Mouse (Mus musculus): Measurements from ENCODE around the gene Mpst. TPM values are rescaled to one million over a fixed set of nuclear protein-coding genes. Genes with fewer than 3 reads are reported as not detected.

Mpst gene
- polyA plus RNA-seq, 1 experiment from 2014 or later, result 2.7 TPM

DNA sequence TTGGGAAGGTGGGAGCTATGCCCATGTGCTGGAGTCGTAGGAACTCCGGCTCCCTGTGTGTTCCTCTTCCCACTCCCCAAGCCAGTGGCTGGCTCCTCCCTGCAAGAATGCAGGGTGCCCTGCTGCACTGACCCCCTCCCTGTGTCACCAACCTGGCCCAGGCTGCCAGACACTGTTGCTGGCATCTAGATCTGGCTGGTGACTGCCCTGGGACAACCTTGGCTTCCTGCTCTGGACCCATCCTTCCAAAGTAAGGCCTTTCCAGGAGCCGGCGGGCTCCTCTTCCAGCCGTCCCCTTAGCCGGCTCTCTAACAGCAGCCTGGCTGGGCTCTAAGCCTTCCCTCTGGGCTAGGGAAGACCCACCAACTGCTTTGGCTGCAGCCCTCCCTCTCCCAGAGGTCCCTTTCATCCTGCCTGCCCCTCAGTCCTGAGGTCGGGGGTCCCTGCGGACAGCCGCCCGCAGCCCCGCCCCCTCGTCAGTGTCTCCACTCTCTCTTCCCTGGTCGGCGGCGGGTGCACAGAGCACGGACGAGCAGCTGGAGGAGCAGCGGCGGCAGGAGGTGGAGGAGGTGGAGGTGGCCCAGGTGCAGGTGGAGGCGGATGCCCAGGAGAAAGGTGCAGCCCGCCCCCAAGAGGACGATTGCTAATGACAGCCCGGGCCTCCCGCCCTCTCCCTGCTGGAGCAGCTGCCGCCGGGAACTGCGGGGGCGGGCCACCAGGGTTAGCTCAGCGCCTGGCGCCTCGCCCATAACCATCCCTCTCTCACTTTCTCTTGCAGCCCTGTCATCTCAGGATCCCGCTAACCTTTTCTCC is 30.4 kb downstream of the Mpst start:
- 6% methylated on average over 28 of the region's 32 CpGs for WGBS
- ATAC-seq (replicated peaks; ENCODE audit: low FRiP score), result peak; percentile 51
- peak overlapping the region; percentile 51 for H3K4me2 ChIP-seq (ENCODE audit: low read depth, low read length, severe bottlenecking)
- H3K9ac ChIP-seq (ENCODE audit: low read length), result peak overlapping the region; percentile 51
- H3K4me1 ChIP-seq (replicated peaks; ENCODE audit: control insufficient read depth, insufficient read depth, low read length), result peaks cover 16% of the 10 kb centered on the region
- H3K36me3 ChIP-seq (ENCODE audit: control insufficient read depth, insufficient read depth, low read length), result peaks cover 3% of the 10 kb centered on the region; the same call in 1 of the 2 replicates
- H3K27ac ChIP-seq (ENCODE audit: low read depth, low read length), result 0 out of 2 replicates have a peak overlapping the region, but pooled peaks have one; percentile 3
- peak; percentile 81 for DNase-seq (ENCODE audit: low spot score)
- H3K9me3 ChIP-seq (ENCODE audit: control insufficient read depth, low read length), result no peaks in the 10 kb centered on the region
- no peaks in the 10 kb centered on the region; the same call in 1 of the 2 replicates for H3K27me3 ChIP-seq (ENCODE audit: control insufficient read depth, insufficient read depth, low read length)
- H3K4me3 ChIP-seq (ENCODE audit: low read depth, low read length), result peak overlapping the region; percentile 21

DNA sequence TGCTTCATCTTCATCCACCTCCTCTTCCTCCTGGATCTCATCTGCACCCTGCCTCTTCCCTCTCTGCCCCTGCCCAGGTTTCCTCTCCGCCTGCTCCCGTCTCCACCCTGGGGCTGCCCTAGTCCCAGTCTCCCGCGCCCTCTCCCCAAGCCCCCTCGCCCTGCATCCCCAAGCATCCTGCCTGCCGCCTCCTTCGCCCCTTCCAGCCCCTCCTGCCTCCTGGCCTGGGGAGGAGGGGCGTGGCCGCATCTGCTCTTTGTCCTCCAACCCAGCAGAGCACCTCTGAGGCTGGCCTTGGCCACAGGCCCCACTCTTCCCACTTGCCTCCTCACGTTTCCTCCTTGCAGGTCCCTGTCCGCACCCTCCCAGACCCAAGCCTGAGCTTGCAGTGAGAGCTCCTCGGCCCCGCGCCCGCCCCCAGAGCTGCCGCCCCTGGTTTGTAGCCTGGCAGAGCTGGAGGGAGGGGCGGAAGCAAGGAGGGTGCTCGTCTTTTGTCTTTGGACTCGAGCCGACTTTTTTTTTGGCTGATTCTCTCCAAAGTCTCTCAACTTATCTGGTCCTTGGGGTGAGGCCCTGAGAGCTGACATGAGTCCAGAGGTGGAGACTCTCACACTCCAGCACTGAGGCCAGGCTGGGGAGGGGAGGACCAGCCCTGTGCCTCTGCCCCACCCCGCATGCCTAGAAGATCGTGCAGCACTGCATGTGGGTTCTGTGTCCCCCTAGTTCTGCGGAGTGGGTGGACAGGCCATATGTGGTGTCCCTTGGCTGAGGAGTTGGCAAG is 31.2 kb downstream of the Mpst start:
- WGBS, result 12% methylated on average over 23 of the region's 23 CpGs
- Histone ChIP-seq H3K4me1 (replicated peaks; ENCODE audit: control insufficient read depth, insufficient read depth, low read length) (peaks cover 16% of the 10 kb centered on the region), H3K9me3 (ENCODE audit: control insufficient read depth, low read length) (no peaks in the 10 kb centered on the region), H3K27me3 (ENCODE audit: control insufficient read depth, insufficient read depth, low read length) (no peaks in the 10 kb centered on the region; the same call in 1 of the 2 replicates), H3K36me3 (ENCODE audit: control insufficient read depth, insufficient read depth, low read length) (no peaks in the 10 kb centered on the region; the same call in 1 of the 2 replicates), H3K4me3 (ENCODE audit: low read depth, low read length) (peak overlapping the region; percentile 21; the same call in 1 of the 2 replicates), H3K4me2 (ENCODE audit: low read depth, low read length, severe bottlenecking) (peak overlapping the region; percentile 51), H3K27ac (ENCODE audit: low read depth, low read length) (0 out of 2 replicates have a peak overlapping the region, but pooled peaks have one; percentile 3), H3K9ac (ENCODE audit: low read length) (peak overlapping the region; percentile 51)
- ATAC-seq (replicated peaks; ENCODE audit: low FRiP score), result peak; percentile 24; the same call in 1 of the 2 replicates
- peak; percentile 68 for DNase-seq (ENCODE audit: low spot score)

DNA sequence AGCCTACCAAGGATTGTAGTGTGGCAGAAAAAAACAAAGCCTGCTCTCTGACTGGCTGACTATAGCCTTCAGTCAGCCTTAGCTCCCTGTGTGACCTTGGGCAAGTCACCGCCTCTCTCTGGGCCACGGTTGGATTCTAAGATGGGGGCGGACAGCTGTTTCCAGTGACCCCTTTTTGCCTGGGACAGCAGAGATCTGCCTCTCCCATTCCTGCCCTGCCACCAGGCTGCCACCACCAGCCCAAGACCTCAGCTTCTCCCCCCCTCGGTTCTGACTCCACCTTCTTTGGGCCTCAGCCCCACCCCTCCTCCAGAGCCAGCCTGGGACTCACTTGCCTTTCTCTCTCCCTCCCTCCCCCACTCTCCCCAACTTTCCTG is 31.8 kb downstream of the Mpst start:
- Histone ChIP-seq H3K4me1 (replicated peaks; ENCODE audit: control insufficient read depth, insufficient read depth, low read length) (peaks cover 16% of the 10 kb centered on the region), H3K27me3 (ENCODE audit: control insufficient read depth, insufficient read depth, low read length) (no peaks in the 10 kb centered on the region; the same call in 1 of the 2 replicates), H3K4me3 (ENCODE audit: low read depth, low read length) (no peak overlapping the region), H3K9me3 (ENCODE audit: control insufficient read depth, low read length) (no peaks in the 10 kb centered on the region), H3K9ac (ENCODE audit: low read length) (no peak overlapping the region), H3K4me2 (ENCODE audit: low read depth, low read length, severe bottlenecking) (no peak overlapping the region), H3K36me3 (ENCODE audit: control insufficient read depth, insufficient read depth, low read length) (no peaks in the 10 kb centered on the region; the same call in 1 of the 2 replicates), H3K27ac (ENCODE audit: low read depth, low read length) (no peak overlapping the region)
- ATAC-seq (replicated peaks; ENCODE audit: low FRiP score) (no peak), DNase-seq (ENCODE audit: low spot score) (no peak)
- 35% methylated on average over 4 of the region's 4 CpGs for WGBS

DNA sequence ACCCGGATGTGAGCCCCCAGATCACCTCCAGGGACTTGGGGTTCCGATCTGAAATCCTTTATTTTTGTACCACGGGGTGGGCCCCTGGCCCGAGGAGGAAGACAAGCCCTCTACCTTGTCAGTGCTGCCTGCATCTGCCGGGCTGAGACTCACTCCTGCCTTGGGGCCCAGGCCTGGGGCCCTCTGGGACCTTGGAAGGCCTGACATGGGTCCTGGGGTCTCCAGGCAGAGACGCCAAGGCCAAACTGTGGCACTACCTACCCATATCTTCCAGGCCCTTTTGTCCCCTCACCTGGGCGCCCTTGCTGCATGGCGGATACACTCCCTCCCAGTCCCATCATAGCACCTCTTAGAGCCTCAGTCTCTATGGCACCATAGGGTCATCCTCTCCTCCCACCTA is 32.3 kb downstream of the Mpst start:
- Histone ChIP-seq H3K27ac (ENCODE audit: low read depth, low read length) (no peak overlapping the region), H3K9me3 (ENCODE audit: control insufficient read depth, low read length) (no peaks in the 10 kb centered on the region), H3K4me3 (ENCODE audit: low read depth, low read length) (no peak overlapping the region), H3K4me1 (replicated peaks; ENCODE audit: control insufficient read depth, insufficient read depth, low read length) (peaks cover 16% of the 10 kb centered on the region), H3K36me3 (ENCODE audit: control insufficient read depth, insufficient read depth, low read length) (no peaks in the 10 kb centered on the region), H3K27me3 (ENCODE audit: control insufficient read depth, insufficient read depth, low read length) (no peaks in the 10 kb centered on the region; the same call in 1 of the 2 replicates), H3K9ac (ENCODE audit: low read length) (no peak overlapping the region), H3K4me2 (ENCODE audit: low read depth, low read length, severe bottlenecking) (no peak overlapping the region)
- DNase-seq (ENCODE audit: low spot score) (no peak), ATAC-seq (replicated peaks; ENCODE audit: low FRiP score) (no peak)
- WGBS, result 47% methylated on average over 8 of the region's 8 CpGs

DNA sequence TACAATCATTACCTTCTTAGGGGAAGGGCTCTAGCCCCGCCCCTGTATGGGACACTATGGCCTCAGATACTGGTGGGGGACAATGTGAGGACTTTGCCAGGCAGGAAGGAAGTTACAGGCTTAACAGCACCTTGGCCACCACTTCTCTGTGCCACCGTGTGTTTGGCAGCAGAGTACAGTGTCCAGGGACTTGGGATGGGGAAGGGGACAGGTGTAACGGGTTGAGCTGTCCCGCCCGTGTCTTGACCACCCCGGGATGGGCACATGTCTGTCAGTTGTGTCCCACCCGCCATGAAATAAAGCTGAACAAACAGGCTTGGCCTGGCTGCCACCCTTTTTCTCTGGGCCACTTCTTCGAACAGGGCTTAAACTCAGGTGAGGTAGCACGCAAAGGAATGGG is 32.8 kb downstream of the Mpst start:
- H3K4me1 ChIP-seq (replicated peaks; ENCODE audit: control insufficient read depth, insufficient read depth, low read length), result peaks cover 16% of the 10 kb centered on the region
- ATAC-seq (replicated peaks; ENCODE audit: low FRiP score), result no peak
- H3K4me2 ChIP-seq (ENCODE audit: low read depth, low read length, severe bottlenecking), result no peak overlapping the region
- H3K4me3 ChIP-seq (ENCODE audit: low read depth, low read length), result no peak overlapping the region
- no peaks in the 10 kb centered on the region for H3K36me3 ChIP-seq (ENCODE audit: control insufficient read depth, insufficient read depth, low read length)
- H3K27ac ChIP-seq (ENCODE audit: low read depth, low read length), result no peak overlapping the region
- WGBS, result 62% methylated on average over 9 of the region's 9 CpGs
- no peaks in the 10 kb centered on the region; the same call in 1 of the 2 replicates for H3K27me3 ChIP-seq (ENCODE audit: control insufficient read depth, insufficient read depth, low read length)
- H3K9ac ChIP-seq (ENCODE audit: low read length), result no peak overlapping the region
- no peak for DNase-seq (ENCODE audit: low spot score)
- no peaks in the 10 kb centered on the region for H3K9me3 ChIP-seq (ENCODE audit: control insufficient read depth, low read length)

DNA sequence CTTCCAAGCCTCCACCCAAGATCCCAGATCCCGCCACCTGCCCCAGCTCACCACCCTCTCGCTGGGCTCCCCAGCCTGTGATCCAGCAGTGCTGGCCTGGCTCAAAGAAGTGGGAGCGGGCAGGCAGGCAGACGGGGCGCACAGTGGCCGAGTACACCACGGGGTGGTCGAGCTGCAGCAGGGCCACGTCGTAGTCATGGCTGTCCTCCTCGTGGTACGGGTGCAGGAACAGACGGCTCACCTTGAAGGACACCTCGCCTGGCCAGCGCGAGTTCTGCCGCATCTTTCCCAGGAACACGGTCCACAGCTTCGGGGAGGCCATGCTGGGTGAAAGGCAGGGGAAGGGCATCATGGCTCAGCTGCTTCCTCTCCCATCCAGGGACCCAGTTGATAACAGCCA is 36.0 kb downstream of the Mpst start:
- H3K9ac ChIP-seq (ENCODE audit: low read length), result no peak overlapping the region
- ATAC-seq (replicated peaks; ENCODE audit: low FRiP score) (no peak), DNase-seq (ENCODE audit: low spot score) (no peak)
- 87% methylated on average over 19 of the region's 19 CpGs for WGBS
- no peak overlapping the region for H3K4me3 ChIP-seq (ENCODE audit: low read depth, low read length)
- no peaks in the 10 kb centered on the region for H3K36me3 ChIP-seq (ENCODE audit: control insufficient read depth, insufficient read depth, low read length)
- peaks cover 3% of the 10 kb centered on the region for H3K4me1 ChIP-seq (replicated peaks; ENCODE audit: control insufficient read depth, insufficient read depth, low read length)
- no peaks in the 10 kb centered on the region; the same call in 1 of the 2 replicates for H3K27me3 ChIP-seq (ENCODE audit: control insufficient read depth, insufficient read depth, low read length)
- no peaks in the 10 kb centered on the region for H3K9me3 ChIP-seq (ENCODE audit: control insufficient read depth, low read length)
- H3K27ac ChIP-seq (ENCODE audit: low read depth, low read length), result no peak overlapping the region
- no peak overlapping the region for H3K4me2 ChIP-seq (ENCODE audit: low read depth, low read length, severe bottlenecking)

DNA sequence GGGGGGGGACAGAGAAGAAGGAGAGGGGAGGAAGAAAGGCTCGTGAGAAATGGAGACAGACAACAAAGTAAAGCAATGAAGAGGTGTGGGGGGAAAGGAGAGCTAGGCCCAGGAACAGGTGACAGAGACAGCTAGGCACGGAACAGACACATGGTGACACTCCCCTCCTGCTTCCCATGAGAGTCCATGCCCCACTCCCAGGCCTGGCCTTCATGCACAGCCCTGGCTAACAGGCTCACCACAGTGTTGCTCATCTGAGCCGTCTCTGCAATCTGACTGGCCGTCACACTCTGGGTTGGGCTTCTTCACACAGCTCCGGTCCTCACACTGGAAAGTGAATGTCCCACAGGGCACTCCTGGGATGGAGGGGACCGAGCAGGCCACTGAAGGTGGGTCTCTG is 37.6 kb downstream of the Mpst start:
- Histone ChIP-seq H3K4me3 (ENCODE audit: low read depth, low read length) (no peak overlapping the region), H3K9me3 (ENCODE audit: control insufficient read depth, low read length) (no peaks in the 10 kb centered on the region), H3K4me1 (replicated peaks; ENCODE audit: control insufficient read depth, insufficient read depth, low read length) (0 out of 2 replicates have a peak, but pooled peaks cover 1% of the 10 kb centered on the region), H3K27ac (ENCODE audit: low read depth, low read length) (no peak overlapping the region), H3K9ac (ENCODE audit: low read length) (no peak overlapping the region), H3K36me3 (ENCODE audit: control insufficient read depth, insufficient read depth, low read length) (no peaks in the 10 kb centered on the region), H3K27me3 (ENCODE audit: control insufficient read depth, insufficient read depth, low read length) (no peaks in the 10 kb centered on the region), H3K4me2 (ENCODE audit: low read depth, low read length, severe bottlenecking) (no peak overlapping the region)
- ATAC-seq (replicated peaks; ENCODE audit: low FRiP score) (no peak), DNase-seq (ENCODE audit: low spot score) (no peak)
- WGBS, result 56% methylated on average over 6 of the region's 6 CpGs

DNA sequence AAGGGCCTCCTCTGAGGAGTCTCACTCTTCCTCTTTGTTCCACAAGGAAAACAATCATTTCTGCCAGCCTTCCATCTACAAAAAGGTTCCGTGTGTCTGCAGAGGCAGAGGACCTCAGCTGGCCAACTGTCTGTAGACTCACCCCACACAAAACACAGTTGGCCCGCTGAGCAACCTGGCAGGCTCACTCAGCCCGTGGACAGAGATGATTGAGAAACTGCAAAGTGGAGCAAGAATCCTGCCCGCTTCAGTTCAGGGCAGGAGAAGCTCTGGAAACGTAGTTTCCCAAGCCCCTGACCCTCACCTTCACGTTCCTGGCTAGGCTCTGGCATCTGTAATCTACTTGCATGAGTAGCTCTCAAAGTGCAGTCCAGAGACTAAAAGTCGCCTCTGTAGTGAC is 40.9 kb downstream of the Mpst start:
- WGBS, result 41% methylated on average over 7 of the region's 7 CpGs
- Histone ChIP-seq H3K27me3 (ENCODE audit: control insufficient read depth, insufficient read depth, low read length) (no peaks in the 10 kb centered on the region), H3K27ac (ENCODE audit: low read depth, low read length) (no peak overlapping the region), H3K9ac (ENCODE audit: low read length) (peak overlapping the region; percentile 3; the same call in 1 of the 2 replicates), H3K36me3 (ENCODE audit: control insufficient read depth, insufficient read depth, low read length) (no peaks in the 10 kb centered on the region), H3K4me2 (ENCODE audit: low read depth, low read length, severe bottlenecking) (no peak overlapping the region), H3K4me1 (replicated peaks; ENCODE audit: control insufficient read depth, insufficient read depth, low read length) (peaks cover 6% of the 10 kb centered on the region; the same call in 1 of the 2 replicates), H3K4me3 (ENCODE audit: low read depth, low read length) (no peak overlapping the region), H3K9me3 (ENCODE audit: control insufficient read depth, low read length) (no peaks in the 10 kb centered on the region)
- no peak for ATAC-seq (replicated peaks; ENCODE audit: low FRiP score)
- DNase-seq (ENCODE audit: low spot score), result no peak

Measured in forebrain, embryonic 11.5 days (tissue).